Mouse (Mus musculus) spleen, postnatal 4 days (tissue): Measurements from ENCODE around the gene Kif6.

Experiments used
- DNase-seq, 2 experiments: peaks; one replicate each; pipeline ENCODE4 v3.0.0; 2022; ENCODE audit warnings: low spot score in 2 of 2

Kif6 gene

DNA sequence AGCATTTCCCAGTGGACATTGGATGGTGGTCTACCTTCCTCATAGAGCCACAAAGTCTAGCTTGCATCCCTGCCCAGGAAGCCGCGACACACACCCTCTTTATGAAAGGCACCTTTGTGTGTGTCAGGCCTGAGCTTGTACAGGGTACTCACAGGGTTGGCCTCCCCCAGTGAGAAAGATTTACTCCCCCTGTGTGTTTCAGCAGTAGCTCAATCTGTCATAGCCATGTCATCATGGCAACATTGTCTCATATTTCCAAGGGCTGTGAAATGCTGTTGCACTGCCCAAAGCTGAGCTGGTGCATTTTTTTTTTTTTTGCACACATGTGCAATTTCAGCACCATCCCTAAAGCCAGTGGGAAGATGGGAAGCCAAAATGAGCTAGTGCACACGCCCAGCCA is 224.3 kb downstream of the Kif6 start:
- DNase-seq, result no peak

DNA sequence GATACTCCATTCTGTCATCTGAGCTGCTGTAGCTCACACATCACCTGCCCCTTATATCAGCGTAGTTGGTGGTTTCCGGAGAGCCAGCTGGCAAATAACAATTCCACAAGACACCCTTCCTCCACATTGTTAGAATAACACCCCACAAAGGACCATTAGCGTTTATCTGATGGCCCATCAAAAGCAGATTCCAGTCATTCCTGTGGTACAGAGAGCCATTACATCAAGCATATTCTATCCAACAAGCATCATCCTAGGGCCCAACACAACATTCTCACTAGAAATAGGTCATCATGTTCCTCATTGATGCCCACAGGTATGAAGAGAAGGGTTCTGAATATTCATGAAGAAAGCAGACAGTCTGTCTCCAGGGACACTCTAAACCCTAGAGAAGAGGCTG is 236.3 kb downstream of the Kif6 start:
- no peak for DNase-seq

DNA sequence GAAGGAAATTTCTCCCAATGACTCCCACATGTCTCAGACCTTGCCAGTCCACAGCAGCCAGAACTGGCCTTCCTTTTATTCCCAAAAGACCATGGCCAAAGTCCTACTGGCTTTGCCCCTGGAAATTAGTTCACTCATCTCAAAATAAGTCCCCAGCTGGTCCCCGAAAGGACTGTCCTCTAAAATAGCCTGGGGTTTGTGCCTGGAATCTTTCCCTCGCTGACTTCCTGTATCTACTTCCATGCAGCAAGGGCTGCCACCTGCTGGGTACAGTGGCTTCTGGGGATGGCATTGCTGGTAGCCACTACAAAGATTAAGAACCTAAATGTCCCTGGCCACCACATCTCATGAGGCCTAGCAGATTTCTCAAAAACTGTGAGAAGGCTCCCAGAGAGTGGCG is 237.2 kb downstream of the Kif6 start:
- no peak for DNase-seq

DNA sequence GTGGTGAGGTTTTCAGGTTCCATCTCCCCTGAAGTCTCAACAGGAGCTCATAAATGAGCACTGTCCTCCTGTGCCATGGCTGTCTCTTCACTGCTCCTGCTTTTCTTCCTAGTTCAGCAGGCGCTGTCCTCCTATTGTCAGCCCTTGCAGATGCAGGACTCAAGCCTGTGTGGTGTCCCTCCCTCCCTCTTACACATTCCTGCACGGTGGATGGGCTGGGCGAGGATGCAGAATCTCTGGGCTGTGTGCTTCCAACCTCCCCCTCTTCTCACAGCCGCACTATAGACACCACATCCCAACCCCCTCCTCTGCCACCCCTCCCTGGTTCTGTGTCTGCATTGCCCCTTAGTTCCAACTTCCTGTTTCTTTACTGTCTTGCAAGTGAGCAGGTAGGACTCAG is 240.8 kb downstream of the Kif6 start:
- DNase-seq, result no peak

DNA sequence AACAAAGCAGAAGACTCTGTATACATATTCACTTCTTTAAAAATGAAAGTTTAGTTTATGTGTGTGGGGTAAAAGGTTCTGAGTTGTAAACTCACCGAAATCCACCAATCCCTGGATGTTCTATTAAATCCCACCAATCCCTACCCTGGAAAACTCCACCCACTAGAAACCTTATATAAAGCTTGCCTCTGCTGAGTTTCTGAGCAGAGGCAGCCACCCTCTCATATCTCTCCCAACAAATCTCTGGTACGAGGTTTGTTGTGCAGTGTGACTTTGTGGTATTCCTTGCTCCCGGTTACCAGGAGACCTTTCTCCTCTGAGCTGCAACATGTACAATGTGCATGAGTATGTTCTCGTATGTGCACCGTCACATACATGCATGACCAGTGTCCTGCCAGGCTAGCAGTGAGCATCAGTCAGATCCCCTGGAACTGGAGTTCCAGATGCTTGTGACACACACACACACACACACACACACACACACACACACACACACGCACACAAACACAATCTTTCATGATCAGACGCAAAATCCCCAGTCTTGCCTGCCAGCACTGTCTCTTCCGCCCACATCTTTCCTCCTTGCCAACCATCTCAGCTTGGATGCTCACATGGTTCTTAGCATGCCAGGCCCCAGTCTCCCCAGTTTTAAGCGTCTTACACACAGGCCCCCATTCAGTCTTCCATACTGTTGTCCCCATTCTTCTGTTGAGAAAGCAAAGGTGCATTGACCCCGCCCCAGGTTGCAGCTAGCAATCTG is 245.3 kb downstream of the Kif6 start:
- no peak for DNase-seq

DNA sequence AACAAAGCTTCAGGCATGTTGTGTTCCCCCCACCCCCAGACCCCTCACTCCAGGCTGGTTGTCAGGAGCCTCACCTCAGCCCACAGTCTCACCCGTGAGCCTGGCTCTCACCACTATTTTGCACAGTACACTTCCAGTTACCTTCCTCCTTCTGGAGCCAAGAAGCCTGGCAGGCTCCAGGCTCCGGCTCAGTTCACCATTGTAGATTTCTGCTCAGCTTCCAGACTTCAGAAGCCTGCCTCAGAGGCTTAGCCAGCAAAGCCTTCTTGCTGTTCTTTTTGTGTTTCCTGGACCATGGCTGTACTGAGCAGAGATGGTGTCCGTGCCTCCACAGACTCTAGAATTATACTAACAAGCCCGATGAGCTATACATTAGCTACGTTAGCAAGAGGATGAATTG is 248.7 kb downstream of the Kif6 start:
- no peak for DNase-seq

DNA sequence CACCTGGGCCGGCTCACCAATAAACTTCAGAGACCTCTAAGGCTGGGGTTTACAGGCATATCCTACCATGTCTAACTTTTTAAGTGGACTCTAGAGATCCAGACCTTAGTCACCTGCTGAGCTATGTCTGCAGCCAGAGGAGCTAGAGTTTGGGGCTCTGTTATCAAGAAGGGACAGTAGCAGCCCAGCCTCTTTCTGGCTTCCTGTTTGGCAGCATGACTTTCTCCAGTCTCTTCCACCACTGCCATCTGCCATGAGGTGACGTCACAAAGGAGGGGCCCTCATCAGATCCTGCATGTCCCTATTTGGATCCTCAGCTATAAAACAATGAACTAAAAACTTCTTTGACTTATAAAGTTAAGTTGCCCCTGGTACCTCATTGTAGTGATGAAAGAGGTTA is 250.7 kb downstream of the Kif6 start:
- no peak for DNase-seq

DNA sequence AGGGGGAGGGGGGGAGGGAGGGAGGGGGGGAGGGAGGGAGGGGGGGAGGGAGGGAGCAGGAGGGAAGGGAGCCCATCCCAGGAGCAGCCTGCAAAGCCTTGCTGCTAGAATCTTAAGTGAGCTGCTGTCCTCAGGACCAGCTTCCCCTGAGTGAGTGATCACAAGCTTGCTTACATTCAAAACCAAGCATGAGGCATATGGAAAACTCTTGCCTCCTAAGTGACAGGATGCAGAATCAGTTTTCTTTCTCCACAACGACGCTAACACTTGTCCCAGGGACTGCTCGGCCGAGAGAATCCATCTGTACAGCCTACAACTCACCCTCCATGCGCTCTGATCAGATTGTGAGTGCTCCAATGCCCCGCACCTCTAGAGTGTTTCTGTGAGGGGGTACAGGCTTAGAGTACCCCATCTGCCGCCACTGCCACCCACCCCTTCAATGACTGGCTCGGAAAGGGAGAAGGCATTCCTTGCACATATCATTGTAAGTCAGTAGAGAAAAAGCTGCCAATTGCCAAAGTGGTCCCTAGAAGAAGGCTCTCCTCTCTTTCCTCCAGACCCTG is 251.8 kb downstream of the Kif6 start:
- no peak for DNase-seq

DNA sequence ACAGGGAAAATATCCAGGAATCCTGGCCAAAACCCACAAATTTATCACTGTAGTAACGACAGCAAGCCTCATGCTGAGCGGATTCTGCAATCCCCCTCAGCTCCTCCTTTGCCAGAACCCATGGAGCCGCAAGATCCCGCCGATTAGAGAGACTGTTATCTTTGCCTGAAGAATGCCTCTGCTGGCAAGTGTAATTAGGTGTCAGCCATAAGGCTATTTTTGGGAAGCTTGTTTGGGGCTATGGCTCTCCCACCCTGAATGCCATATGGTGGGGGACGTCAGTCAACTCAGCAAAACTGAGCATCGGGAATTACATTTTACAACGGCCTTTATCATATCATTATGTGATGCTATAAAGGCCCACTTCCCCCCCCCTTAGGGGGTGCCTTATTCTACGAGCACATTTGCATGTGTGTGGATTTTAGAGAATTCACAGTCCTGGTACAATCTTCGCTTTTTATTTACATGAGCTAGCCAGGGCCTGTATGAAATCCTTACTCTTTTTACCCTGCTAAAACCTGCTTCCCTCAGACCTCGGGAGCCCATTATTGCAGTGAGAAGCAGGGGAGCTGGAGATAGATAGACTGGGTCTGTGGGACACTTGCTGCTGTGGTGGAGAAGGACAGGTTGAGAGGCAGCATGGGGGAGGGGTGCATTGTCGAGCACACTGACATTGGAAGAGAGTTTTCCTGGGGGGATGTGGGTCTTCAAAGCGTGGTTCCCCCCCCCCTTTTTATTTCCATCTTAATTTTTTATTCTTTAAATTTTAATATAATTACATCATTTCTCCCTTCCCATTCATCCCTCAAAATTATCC is 252.6 kb downstream of the Kif6 start:
- DNase-seq, result no peak

DNA sequence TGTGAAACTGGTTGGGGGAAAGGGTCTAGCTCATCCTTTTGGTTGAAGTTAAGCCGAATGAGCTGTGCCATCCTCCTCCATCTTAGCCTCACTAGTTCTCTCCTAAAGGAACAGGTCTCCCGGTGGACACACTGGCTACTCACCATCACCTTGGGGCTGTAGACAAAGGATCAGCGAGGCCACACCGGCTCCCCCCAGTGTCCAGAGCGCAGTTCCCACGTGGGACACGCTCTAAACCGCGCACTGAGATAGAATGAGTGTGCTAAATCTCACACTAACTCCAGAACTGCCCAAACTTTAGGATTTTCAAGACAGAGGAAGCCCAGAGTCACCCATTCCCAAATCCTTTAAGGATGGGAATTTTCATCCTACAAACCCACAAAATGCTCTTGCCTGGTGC is 254.3 kb downstream of the Kif6 start:
- DNase-seq, result no peak

DNA sequence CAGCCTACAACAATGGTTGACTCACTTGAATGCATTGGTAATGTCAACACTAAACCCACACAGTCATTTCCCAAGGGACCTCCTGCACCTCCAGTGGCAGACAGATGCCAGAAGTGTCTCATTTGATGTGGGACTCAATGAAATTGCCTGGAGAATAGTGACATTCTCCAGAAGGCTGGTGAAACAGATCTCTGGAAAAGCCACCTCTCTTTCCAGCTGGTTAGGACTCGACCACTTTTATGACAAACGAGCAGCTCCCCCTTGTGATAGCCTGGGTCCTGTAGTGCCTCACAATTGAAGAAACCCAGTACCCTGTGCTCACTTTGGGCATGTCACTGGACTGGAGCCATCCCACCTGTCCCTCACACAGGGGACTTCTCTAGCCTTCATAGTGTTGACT is 257.4 kb downstream of the Kif6 start:
- no peak for DNase-seq

DNA sequence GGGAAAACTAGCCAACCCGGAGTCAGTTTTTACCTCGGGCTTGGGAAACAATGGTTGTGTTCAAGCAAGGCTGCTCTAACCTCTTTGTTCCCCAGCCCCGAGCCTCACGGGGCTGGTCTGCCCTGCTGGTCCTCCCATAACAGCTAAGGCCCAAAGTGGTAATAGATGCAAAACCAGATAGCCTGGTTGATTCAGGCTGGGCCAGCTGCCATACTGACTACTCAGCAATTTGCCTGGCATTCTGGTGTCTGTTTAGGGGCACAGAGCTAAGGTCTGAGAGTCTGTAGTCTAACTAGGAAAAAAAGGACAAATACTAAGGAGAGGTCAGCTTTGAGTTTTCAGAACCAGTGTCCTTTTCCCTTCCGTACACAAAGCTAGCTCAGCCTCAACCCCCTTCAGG is 259.8 kb downstream of the Kif6 start:
- no peak for DNase-seq

DNA sequence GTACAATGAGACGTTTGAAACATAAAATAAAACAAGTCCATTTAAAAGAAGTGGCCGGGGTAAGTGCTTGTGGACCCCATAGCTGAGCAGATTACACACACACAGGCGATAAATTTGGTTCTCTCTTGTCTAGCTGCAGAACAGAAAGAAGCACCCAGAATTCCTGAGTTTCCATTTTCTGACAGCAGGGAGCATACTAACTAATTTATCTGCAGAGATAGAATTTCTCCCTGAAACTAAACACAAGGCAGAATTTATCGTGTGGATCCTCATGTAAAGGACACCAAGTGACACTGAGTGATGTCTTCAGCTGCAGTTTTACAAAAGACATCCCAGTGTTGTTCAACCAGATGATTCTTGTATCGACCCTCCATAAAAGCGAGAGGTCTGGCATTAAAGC is 260.5 kb downstream of the Kif6 start:
- no peak for DNase-seq

DNA sequence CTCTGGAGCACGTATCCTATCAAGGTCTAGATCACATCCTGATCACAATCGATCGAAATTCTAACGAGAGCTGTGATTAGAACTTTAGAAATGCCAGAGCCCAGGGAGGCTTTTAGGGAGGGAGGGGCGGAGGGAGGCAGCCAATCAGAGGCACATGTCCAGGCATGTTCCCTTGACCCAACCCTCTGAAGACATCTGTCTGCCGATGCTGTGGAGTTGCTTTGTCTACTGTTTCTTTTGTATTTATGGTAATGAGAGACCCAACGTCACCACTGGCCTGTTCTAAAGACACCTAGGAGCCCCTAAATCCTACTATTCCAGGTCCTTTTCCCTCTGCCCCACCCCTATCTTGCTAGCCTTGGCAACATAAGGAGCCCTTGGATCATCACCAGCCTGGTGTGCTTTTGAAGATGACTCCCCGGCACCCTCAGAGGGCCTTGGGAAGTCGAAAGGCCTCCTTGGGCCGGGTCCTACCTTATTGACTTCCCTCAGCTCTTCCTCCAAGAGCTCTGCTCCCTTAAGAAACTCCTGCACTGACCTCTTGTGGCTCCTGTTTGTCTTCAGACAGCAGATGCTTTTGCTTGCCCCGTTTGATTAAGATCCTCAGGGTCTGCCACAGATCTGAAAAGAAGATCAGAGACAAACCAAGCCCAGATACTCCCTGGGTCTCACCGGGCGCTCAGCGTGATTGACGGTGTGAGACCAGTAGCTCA is 261.2 kb downstream of the Kif6 start:
- DNase-seq, result no peak

DNA sequence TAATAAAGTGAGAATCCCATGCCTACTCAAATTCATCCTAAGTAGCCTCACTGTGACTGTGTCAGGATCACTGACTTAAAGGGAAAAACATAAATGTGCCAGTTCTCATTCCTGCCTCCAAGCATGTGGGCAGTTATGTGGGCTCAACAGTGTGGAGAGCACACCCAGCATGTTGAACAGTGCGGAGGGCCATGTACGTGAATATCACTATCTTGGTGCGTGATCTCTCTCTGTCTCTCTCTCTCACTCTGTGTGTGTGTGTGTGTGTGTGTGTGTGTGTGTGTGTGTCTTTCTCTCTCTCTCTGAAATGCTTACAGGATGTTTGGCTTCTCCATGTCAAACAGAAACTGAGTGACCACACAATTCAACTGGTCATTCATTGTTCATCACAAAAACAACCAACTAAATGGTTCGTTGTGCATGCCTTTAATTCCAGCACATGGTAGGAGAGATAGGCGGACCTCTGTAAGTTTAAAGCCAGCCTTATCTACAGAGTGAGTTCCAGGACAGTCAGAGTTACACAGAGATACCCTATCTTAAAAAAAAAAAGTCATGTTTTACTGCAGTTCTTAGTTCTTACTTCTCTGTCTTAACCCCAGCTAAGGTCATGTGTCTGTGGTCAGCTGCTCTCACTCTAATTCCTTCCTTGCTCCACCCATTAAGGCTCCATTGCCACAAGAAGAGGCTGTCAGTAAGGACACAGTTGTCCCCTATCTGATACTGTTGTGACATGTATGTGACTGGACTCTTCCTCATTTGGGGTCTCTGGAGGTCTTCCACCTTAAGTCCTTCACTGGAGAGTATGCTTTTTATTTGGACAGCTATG is 266.2 kb downstream of the Kif6 start:
- no peak for DNase-seq

DNA sequence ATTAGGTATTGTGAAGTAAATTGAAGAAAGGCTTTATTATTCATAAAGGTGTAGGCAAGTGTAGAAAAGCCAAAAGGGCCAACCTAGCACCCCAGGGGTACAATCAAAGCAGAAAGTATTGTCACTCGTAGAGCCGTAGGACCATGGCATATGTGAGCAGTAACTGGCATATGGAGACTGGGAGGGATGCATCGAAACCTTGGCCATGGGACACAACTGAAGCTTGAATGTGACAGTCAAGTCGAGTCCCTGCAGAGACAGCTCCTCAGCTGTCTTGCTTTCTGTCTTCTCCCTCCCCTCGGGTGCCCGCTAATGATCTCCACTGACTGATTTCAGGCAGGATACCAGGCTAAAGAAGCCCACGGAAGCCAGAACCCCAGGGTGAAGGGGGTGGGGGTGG is 266.9 kb downstream of the Kif6 start:
- no peak for DNase-seq

DNA sequence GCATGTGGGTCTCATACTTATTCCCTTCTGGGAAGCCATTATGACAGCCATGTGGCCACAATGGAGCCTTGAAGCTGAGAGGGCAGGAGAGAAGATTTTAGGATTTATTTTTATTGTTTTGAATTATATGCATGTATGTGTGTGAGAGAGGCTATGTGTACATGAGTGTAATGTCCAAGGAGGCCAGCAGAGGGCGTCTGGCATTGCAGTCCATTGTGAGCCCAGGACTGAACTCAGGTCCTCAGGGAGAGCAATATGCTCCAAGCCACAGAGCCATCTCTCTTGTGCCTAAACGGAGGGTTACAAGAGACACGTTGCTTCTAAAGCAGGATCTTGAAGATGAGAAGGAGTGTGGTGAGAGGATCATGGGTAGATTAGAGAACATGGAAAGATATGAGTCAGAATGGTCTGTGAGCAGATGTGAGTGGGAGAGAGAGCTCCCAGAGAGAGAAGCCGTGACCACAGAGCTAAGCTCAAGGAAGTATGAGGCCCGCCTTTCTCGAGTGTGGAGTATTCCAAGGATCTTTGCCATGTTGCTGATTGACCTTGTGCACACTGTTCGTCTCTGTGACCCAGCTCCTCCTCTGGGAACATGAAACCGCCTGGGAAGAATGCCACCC is 268.3 kb downstream of the Kif6 start:
- no peak for DNase-seq

DNA sequence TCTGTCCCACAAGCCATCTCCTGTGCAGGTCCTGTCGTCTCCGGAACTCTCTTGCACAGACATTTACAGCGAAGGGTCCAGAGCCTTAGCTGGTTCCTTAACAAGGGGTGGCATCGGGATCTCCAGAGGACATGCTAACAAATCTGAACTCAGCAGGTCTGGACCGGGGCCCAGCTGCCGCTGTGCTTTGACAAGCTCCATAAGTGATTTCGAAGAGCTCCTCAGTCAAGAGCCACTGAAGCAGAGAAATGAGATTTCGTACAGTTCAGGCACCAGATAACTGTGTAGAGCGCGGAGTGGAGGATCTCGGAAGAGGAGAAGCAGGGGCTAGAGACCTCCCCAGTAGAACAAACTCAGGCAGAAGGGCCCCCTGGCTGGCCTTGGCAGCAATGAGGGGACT is 270.1 kb downstream of the Kif6 start:
- DNase-seq, result no peak

DNA sequence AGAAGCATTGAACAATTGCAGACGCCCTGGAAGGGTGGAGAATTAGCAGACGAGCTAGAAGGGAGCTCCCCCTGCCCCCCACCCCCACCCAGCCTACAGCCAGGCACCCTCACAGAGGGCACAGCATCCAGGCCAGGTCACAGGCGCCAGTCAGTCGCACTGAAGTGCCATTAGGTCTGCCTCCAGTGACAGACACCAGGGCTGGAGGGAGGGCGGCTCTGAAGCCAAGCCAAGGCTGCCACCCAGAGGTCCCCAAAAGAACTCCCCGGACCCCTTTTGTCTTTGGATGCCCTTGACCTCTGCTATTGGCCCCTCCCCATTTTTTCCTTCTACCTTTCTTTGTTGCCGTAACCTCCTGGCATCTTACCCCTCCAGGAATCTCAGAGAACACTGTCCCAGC is 274.7 kb downstream of the Kif6 start:
- DNase-seq, result no peak

DNA sequence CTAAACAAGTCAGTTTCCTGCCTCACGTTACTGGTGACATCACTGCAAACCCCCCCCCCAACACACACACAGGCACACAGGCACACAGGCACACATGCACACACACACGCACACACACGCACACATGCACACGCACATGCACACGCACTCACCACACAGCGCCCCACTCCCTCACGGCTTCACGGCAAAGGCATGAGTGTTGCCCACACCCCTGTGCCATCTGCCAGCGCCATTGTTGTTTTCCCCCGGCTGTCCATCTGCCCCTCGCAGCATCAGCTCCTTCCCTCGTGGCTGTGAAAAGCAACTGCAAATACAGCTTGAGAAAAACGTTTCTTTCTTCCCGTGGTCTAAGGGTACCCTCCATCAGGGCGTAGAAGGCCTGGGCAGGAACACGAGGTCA is 275.9 kb downstream of the Kif6 start:
- no peak for DNase-seq

DNA sequence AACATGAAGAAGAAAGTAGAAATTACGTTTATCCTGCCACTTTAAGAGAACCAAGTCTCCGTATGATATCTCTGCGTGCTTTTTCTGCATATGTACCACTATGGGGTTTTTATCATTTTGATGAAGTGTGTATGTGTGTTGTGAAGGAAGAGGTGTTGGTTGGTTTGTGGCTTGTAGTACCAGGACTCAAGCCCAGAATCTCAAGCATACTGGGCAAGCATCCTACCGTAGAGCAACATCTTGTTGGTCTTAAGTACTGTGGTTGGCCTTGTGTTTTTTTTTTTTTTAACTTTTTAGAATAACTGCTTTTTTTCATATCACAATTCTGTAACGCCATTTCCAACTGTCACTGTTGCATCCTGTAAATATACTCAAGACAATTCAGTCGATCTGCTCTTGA is 277.5 kb downstream of the Kif6 start:
- DNase-seq, result no peak
